Mouse (Mus musculus) activated CD4-positive, CD25-positive, alpha-beta regulatory T cell, adult 4 months (primary cell): ENCODE measurements around the gene C2cd2l. TPM values are rescaled to one million over a fixed set of nuclear protein-coding genes. Genes with fewer than 3 reads are reported as not detected.
A peak's percentile ranks its signal among the peaks of the same experiment; 100 is the strongest.
"Not testable (repeated sequence)": the region's sequence is repeated elsewhere in the genome, so short reads cannot be mapped to it uniquely, and the experiment has no call there.

Source experiments
- ATAC-seq: one replicate; pipeline ENCODE4 v1.8.0; 2017
- polyA plus RNA-seq, 2 experiments: library from polyadenylated mRNA; unstranded; fragments of 100-300 nt; shearing (Covaris generic); gene quantifications; one replicate each; pipeline ENCODE4 v1.2.1; 2017

Gene C2cd2l
- polyA plus RNA-seq, 2 experiments from 2014 or later: 4.3 to 5.3 TPM

DNA sequence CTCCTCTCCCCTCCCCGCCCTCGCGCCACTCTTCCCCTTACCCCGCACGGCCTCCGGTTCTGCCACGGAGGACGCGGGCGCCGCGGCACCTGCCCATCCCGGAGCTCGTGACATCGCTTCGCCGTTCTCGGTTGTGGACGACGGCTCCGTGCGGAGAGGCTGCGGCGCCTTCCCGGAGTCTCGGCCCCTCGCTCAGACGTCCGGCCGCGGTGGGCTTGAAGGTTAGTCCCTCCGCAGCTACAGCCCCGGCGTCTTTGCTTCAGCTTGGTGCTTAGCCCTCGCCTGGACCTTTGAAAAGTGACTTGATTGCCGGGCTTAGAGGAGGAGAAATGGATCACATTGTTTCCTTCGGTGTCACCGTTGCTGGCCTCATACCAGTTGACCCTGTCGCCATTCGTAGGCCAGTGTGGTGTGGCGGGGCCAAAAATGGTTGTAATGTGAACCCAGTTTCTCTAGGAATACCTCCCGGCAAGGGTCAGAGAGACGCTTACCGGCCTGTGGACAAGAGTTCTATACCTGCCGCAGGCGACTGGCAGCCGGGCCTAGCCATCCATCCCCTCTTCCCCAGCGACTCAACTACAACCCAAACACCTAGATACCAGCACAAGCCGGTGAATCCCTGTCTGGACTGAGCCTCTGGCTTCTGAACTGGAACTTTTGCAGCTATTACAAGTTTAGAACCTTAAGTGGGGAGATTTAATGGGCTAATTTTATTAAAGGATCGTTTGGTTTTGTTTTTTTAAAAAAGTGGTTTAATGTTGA, 15.4 kb upstream of the C2cd2l start:
- no peak for ATAC-seq

DNA sequence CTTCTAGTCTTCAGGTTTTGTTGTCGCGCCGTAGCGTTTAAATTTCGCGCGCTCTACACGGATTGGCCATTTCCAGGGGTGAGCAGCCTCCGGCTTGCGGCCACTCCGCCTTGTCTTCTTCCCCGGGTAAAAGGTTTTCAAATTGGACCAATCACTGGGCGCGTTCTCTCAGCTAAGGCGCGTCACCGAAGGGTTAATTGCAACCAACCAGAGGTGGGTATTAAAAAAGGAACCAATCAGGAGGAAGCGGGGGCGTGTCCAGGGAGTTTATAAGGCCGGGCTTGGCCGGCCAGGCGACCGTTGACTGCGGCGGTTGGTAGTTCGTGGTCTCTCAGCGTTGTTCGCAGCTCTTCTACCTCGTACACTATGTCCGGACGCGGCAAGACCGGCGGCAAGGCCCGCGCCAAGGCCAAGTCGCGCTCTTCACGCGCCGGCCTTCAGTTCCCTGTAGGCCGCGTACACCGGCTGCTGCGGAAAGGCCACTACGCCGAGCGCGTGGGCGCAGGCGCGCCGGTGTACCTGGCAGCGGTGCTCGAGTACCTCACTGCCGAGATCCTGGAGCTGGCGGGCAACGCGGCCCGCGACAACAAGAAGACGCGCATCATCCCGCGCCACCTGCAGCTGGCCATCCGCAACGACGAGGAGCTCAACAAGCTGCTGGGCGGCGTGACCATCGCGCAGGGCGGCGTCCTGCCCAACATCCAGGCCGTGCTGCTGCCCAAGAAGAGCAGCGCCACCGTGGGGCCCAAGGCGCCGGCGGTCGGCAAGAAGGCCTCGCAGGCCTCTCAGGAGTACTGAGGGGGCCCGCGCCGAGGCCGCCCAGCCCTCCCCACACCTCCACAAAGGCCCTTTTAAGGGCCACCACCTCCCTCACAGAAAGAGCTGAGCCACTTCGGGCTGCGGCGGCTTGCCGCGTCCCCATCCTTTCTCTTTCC, 14.6 kb upstream of the C2cd2l start, which contains the start of gene H2afx:
TSS of gene H2afx (plus strand) at position 299 of the 935 bp plus-strand sequence.
- peak; percentile 98 for ATAC-seq

DNA sequence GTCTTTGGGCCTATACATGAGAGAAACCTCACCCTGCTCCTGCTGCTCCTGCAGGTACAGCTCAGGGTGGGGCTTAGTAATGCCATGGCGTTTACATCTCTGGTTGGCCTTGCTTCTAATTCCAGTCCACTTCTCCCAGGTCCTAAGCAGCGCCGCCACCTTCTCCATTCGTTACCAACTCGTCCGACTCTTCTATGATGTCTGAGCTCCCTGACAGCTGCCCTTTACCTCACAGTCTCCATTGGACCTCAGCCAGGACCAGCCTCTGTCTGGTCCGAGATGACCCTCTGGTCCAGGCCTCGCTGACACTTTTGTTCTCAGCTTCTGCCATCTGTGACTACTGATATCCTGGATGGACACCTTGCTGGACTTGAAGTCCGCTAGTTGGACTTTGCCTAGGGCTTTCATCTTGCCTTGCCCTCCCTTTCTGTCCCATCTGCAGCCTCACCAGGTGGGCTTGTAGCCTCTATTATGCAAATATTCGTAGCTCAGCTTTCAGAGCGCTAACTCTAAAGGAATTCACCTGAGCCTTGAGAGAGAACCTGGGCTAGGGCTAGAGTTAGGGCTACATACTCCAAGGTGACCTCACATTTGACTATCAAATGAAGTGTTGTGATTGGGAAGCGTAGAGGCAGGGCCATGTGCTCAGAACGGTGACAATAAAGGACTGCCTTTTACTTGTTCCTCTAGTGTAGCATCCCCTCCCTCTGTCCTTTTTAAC, 13.0 kb upstream of the C2cd2l start:
- ATAC-seq: no peak

DNA sequence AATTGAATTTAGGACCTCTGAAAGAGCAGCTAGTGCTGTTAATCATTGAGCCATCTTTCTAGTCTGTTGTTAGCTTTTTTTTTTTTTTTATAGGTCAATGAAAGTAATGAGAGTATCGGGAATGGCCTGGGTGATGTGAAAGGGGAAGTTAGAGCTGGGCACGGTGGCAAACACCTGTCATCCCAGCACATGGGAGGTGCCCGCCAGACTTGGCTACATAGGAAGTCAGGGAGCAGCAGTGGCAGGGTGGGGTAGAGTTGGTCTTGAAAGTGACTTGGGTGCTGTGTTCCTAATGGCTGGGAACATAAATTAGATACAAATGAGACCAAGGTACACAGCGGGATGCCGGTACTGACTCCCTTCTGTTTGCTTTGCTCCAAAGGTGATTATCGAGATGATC, 10.7 kb upstream of the C2cd2l start:
- ATAC-seq: no peak

DNA sequence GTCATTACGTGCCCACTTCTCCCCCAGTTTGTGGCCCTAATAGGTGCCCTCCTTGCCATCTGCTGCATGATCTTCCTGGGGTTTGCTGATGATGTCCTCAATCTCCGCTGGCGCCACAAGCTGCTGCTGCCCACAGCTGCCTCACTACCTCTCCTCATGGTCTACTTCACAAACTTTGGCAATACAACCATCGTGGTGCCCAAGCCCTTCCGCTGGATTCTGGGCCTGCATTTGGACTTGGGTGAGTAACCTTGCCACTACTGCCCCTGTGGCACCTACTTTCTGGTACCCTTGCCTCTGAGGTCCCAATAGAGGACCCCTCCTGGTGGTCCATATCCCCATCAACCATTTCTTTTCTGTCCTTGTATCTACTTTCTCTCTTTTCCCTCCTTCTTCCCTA, 7.8 kb upstream of the C2cd2l start:
- no peak for ATAC-seq

DNA sequence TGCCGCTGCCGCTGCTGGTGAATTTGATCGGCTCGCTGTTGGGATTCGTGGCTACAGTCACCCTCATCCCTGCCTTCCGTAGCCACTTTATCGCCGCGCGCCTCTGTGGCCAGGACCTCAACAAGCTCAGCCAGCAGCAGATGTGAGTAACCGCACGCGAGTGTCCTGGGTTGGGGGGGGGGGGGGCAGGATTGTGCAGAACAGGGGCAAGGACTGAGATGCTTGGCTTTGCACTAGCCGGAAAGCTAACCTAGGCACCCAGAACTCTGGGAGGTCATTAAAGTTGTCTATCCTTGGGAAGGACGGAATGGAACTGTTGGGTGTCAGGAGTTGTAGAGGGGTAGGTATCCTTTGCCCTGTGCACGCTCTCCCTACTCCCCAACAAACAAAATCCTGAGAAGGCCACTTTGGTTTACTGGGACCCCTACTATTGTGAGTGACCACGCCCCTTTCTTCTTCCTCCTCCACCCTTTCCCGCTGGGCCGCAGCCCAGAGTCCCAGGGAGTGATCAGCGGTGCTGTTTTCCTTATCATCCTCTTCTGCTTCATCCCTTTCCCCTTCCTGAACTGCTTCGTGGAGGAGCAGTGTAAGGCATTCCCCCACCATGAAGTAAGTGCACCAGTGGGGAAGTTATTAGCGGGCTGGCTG, 7.1 kb upstream of the C2cd2l start:
- peak; percentile 21 for ATAC-seq

DNA sequence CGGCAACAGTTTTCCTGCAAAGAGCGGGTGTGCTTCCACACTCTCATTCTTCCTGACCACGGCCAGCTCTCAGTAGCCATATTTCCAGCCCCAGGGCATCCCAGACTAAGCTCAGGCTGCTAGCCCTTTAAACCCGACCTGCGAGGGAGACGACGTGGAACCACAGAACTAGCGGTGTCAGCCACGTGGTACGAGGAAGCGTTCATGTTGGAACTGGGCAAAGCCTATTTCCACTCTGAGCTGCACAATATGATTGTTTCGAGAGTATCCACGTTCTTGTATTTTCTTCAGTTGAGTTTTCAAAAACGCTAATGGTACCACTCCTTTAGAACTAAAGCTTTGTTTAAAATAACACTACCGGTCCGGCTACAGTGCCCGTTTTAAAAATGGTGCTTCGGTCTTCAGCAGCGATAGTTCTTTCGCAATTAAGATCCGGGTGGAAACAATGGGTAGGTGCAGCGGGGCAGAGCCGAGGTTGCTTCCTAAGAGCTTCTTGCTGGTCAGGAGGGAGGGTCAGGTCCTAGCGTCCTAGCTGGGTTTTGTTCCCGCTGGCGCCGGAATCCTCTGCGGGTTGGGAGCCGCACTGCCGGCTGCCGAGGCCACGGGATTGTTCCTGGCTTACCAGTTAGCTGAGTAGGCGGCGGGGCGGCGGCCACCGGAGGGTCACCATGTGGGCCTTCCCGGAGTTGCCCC, 6.4 kb upstream of the C2cd2l start:
- ATAC-seq: peak; percentile 93

DNA sequence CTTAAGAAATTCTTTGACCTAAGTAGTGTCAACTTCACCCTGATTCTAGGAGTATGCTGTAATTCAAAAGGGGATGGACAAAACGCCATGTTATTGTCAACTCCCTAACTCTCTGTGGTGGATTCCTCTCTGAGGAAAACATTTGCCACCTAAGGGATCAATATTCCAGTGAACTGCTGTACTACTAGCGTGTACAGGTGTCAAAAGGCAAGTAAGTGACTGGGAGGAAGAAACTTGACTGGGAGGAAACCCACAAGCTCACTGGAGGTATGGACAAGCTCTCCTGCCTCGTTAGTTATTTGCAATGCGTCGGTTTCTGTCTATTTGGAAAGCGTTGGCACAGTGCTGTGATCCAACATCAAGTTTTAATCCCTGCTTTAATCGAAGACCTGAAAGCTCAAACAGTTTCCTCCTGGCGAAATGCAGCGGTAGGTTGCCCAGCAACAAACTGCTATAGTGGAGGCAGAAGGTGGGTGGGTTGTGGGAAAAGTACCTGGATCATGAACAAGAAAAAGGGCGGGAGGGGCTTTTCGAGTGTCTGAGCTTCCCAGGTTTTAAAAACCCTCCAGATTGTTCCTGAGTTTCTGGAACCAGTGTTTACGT, 5.8 kb upstream of the C2cd2l start, which contains the start of gene Dpagt1:
TSS of gene Dpagt1 (plus strand) at position 252 of the 603 bp plus-strand sequence.
- ATAC-seq: no peak

DNA sequence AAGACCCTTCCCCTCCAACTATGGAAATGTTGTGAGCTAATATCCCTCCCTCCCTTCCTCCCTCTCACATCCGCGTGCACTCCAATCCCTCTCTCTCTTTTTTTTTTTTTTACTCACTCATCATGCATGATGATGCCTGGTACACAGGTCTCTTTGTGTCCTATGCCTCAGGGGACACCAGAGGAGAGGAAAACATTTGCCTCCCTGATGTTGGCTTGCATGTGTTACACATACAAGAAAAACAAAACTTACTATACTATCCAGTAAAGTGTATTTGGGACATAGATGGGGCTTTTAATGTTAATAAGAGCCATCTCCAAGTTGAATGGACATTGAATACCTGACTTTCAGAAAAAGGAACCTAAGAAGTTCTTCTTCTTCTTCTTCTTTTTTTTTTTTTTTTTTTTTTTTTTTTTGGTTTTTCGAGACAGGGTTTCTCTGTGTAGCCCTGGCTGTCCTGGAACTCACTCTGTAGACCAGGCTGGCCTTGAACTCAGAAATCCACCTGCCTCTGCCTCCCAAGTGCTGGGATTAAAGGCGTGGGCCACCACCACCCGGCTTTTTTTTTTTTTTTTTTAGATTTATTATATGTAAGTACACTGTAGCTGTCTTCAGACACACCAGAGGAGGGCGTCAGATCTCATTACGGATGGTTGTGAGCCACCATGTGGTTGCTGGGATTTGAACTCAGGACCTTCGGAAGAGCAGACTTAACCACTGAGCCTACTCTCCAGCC, 5.1 kb upstream of the C2cd2l start:
- not testable (repeated sequence) for ATAC-seq

DNA sequence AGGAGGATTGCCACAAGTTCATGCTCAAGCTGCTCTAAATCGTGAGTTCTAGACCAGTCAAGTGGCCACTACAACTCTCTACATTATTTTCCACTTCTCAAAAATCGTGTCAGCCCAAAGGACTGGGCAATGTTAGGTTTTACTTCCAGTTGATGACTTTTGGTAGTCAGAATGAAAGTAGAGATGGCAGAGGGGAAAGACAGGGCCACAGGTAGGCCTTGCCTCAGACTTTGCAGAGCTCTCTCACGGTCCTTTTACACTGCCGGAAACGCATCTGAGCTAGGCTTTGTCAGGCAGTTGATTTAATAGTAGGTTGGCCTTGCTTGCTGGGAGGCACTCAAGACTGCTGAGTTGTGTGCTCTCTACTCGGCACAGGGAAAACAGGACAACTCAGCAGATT, 4.1 kb upstream of the C2cd2l start:
- no peak for ATAC-seq

DNA sequence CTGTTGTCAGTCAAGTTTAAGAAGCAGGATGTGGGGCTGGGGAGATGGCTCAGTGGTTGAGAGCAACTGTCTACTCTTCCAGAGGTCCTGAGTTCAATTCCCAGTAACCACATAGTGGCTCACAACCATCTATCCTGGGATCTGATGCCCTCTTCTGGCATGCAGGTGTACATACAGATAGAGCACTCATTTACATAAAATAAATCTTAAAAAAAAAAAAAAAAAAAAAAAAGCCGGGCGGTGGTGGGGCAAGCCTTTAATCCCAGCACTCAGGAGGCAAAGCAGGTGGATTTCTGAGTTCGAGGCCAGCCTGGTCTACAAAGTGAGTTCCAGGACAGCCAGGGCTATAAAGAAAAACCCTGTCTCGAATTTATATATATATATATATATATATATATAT, 3.6 kb upstream of the C2cd2l start:
- not testable (repeated sequence) for ATAC-seq

DNA sequence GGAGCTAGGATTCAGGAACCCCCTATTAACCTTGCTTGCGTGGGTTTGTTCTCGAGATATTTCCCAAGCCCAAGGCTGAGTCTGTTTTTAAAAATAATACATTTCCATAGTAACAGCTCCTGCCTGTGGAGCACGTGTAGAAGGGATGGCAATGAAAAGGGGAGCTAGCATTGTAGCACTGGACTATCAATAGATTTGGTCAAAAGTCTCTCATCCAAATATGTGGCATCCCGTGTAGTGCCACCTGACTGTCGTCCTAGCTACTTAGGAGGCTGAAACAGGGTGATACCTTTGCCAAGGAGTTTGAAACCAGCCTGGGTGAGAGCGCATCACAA, 681 bp upstream of the C2cd2l start:
- ATAC-seq: no peak

DNA sequence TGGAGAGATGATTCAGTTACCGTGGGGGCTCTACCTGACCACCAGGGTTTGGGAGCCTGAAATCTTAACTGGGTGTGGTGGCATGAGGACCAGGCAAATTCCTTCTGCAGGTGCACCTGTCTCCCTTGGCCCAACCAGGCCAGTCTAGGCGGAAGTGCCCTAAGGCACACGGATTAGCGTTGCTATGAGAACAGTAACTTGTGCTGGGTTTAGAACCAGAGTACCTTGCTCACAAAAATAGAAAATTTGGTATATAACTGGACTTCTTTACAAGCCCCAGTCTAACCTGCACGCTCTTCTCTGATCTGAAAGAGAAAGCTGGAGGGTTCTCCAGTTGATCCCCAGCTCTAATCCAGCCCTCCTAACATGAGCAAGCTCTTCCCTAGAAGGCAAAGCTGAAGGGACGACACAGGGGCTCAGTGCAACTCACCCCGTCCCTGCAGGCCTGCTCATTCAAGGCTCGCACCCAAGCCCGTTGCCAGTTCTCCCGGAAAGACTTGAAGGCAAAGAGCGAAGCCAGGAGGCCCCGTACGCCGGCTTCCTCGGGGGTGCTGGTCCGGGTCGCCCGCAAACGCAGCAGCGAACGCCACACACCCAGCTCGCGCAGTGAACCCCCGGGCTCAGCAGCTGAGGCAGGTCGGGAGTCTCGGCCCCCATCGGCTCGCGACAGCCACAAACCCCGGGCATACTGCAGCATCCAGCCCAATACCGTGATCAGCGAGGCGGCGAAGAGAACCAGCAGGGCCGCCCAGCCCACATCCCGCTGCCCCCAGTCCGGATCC, 789 bp downstream of the C2cd2l start:
- peak; percentile 28 for ATAC-seq

DNA sequence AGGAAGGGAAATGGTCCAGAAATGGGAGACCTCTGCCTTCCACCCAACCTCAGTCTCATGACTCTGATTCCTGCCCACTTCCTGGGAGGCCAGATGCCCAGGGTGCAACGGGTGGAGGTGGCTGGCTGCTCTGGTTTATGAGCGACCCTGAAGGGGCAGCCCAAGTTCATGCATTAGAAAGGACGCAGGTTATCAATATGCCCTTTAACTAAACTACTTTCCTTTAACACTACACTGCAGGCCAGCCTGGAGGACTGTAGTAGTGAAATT, 1.3 kb downstream of the C2cd2l start:
- ATAC-seq: no peak

DNA sequence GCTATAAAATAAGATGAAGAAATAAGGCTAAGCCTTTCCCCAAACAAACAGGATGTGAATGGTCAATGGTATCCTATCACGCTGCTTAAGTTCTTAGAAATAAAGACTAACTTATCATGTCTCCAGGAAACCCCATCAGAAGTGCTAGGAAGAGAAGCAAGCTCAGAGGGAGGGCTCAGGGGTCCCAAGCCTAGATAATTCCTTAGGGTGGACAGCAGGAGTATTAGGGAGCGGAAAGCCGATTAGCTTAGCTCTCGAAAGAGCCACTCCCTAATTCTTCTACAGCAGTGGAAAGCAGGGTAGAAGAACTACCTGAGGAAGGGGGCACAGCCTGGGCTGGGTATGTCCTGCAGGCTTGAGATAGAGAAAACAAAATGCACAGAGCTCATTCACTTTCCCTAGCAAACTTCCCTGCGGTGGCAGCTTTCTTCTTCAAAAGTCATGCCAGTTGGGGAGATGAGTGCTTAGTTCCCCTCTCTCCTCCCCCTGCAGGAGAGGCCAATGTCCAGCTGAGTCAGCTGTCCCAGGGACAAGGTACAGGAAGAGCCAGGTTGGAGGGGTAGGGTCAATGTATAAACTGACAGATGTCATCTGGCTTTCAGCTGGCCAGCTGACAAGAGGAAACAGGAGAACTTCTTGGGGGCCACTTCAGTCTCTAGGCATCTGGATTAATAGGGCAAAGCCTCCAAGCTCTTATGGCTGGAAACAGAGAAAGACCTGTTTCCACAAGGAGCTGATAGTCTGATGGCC, 1.8 kb downstream of the C2cd2l start:
- ATAC-seq: no peak

DNA sequence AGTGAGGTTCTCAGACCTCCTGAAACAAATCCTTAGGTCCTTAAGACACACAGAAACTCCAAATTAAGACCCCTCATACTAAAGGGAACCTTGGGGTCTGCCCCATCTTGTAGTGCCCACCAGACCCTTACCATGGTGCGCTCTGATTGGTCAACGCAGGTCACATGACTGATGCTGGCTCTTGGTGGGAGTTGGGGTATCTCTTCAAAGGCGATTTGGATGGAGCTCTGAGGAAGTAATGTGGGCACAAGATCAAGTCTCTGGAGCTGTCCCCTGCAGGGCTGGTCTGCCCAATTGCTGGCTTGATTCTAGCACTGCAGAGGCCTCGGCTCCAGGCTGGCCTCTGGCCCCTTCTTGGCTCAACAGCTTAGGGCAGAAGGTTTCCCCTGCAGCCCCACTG, 2.6 kb downstream of the C2cd2l start:
- ATAC-seq: no peak

DNA sequence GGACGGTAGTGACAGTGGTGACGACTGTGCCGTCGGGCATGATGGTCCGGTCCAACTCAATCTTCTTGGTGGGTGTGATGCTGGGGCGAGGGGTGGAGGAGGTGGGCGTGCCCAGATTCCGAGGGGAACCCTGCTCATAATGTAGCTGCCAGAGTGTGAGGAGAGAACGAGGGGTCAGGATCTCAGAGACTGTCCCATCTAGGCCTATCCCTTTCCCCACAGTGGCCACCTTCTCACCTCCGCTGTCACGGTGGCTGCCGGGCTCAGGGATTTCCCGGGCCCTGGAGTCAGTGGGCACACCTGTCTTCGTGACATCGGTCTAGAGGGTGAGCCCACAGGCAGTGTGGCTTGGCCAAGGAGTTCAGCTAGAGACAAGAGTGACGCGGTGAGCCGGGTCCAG, 5.2 kb downstream of the C2cd2l start:
- no peak for ATAC-seq

DNA sequence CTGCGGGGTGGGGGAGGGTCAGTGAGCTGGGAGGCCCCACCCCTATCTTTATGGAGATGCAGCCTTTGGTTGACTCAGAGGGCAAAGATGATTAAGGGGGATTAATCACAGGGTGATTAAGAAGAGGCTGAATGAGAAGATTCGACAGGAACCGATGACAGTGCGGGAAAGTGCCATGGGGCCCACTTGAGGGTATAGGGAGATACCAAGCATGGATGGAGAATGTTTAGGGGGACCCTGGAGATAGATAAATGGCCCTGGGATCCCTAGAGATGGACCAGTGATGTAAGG, 5.9 kb downstream of the C2cd2l start:
- ATAC-seq: no peak

DNA sequence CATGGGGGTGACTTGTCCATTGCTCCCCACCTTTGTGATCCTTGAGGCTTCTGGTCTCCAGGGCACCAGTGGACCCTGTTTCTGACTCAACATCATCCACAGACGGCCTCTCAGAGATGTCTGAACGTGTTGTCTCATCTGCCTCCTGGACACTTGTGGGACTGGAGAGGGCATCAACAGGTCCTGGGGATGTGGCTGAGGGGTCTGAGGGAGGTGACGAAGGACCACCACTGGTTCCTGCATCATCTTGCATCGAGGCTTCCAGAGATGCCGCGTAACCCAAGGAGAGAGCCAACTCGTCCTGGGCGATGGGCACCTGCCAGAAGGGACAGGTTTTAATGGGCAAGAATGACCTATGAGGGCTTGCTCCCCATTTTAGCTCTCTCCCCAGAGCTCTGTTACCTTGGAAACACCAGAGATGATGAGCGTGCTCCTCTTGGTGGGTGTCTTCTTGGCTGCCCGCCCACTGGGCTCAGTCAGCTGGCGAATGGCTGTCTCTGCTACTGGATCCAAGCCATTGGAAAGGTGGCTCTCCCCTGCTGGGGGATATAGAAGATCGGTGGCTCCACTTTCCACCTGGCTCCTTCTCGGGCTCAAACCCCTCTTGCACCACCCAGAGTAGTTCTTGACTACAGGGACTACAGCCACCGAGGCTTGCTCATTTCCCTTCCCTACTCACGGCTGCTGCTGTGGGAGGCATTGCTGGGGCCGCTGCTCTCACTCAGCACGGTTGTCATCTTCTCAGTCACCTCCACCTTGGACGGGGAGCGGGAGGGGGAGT, 6.4 kb downstream of the C2cd2l start:
- no peak for ATAC-seq
